Mouse (Mus musculus) ES-CJ7 (cell line): ENCODE measurements around the gene Npw.
"Not testable (repeated sequence)": the region's sequence is repeated elsewhere in the genome, so short reads cannot be mapped to it uniquely, and the experiment has no call there.

ENCODE experiments used
- DNase-seq: peaks from one replicate; pipeline ENCODE4 v3.0.0; 2011; ENCODE audit warnings: low read depth, low spot score

The Npw gene

DNA sequence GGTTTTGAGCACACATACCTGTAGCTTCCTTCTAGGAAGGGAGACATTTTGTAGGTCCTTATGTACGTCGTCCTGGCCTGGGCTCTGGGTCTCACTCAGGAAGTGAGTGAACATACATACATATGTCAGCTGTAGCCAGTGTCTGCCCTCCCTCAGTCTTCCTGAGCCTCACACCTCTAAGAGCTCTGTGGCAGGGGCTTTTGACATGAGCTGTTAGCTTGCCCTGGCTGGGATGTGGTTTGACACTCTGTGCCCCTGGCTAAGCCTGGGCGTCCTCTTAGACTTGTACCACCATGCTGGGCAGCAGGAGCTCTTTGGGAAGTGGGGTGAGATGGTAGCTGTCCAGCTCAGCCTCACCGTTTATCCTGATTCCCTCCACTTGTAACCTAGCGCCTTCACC lies 13.1 kb upstream of the Npw start:
- DNase-seq, result no peak

DNA sequence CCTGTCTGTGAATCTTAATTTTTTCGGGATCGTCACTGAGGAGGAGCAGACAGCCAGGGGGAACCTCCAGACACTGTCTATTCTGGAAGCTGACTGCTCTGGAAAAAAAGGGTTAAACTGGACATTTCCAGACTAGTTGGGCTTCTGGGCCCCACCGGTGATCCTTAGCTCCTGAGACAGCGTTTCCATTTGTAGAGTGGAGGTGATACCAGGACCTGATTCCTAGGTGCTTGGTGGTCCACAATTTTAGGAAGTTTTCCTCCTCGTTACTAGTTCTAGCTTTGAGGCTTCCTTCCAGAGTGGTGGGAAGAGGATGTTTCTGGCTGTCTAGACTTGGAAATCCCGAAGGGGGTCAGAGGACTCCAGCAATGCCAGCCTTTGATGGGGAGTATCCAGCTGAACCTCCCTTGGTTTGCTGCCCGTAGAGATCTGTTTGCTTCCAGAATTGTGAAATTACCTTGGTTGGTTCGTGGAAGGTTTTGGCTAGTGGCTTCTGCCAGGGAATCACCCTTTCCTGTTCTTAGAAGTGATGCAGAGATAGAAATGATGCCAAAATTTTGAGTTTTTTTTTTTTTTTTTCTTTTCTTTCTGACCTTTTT lies 12.1 kb upstream of the Npw start:
- no peak for DNase-seq

- DNase-seq, result peak; percentile 90
Measured at GRCm38 (mm10) chr17:24669545-24670245, 11.4 kb upstream of the Npw start, which contains the start of gene Zfp598. Zfp598 (plus strand) TSS chr17:24669687.

DNA sequence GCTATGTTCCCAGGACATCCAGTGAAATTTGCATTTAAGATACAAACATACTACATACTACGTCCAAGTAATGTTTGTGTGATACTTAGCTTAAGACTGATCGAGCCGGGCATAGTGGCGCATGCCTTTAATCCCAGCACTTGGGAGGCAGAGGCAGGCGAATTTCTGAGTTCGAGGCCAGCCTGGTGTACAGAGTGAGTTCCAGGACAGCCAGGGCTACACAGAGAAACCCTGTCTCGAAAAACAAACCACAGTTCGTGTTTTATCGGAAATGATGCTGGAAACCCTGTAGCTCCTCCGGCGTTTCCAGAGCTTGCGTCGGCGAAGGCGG lies 10.9 kb upstream of the Npw start:
- DNase-seq, result not testable (repeated sequence)

GRCm38 (mm10) chr17:24667416-24667815 lies 9.2 kb upstream of the Npw start:
- peak; percentile 92 for DNase-seq

GRCm38 (mm10) chr17:24667011-24667410 lies 8.8 kb upstream of the Npw start:
- DNase-seq, result not testable (repeated sequence)

GRCm38 (mm10) chr17:24654969-24655368 lies 3.3 kb downstream of the Npw start:
- no peak for DNase-seq

DNA sequence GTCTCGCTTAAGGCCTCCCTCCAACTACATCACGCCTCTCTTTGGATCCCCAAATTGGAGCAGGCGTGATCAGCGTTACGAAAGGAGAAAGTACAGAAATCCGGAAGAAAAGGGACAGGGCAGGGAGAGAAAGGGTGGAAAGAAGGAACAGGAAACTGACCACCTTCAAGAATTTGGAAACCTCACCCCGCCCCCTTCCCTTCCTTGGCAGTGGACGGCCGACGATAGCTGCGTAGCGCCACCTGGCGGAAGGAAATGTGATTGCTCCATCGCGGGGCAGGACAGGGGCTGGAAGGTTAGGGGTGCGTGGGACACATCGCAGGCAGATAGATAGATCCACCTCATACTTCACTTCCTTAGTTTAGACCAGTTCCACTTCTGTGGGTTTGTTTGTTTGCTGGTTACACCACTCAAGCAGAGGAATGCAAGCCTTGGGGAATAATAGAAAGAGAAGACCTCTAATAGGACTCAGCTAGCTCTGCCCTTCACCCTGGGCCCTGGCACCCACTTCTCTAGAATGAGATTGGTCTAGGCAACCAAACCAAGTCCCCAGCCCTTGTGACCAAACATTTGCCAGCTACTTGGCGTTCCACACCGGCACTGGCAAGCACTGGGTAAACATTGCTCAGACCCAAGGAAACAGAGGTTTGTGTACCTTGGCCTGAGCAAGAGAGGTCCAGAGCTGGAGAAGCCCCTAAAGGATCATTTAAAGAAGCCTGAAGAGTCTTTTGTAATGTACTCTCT lies 4.1 kb downstream of the Npw start:
- no peak for DNase-seq

DNA sequence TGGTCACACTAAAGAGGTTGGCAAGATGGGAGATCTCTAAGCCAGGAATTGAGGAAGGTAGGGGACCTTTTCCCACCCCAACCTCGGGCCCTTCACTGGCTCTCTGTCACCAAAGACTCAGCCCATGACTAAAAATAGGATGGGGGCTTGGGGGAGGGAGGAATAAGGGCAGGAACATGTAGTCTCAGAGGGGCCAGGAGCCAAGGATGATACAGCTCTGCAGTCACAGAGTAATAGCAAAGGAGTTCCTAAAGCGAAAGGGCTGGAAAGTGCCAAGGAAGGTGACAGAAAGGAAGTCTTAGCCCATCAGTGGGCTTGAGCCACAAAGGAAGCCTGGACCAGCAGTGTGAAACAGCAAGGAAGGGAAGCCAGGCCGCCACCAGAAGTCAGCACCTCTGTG lies 6.4 kb downstream of the Npw start:
- DNase-seq, result no peak

GRCm38 (mm10) chr17:24650766-24651165 lies 7.5 kb downstream of the Npw start:
- no peak for DNase-seq

DNA sequence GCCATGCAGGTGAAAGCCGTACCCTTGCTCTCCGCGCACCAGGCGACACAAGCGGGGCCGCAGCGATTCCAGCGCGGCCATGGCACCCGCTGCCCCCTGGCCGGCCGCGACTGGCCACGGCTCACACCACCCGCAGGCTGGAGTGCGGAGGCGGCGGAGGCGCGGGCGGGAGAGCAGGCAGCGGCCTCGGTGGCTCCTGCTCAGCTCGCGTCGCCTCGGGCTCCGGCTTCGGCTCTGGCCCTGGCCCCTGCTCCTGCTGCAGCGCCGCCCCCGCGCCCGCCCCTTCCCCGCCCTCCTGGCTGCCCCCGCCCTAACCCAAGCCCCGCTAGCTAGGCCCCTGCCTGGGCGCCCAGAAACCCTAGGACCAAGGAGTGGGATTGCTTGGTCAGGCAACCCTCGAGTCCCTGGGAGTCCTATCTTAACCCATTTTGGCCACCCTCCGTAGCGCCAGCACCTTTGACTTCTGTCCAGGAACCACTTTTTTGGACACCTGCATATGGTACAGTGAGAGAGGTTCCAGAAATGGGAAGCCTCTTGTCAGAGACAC lies 8.1 kb downstream of the Npw start, which contains the start of gene Slc9a3r2:
Gene Slc9a3r2, minus strand, starts transcription at position 258 of the 547 bp plus-strand sequence.
- no peak for DNase-seq

DNA sequence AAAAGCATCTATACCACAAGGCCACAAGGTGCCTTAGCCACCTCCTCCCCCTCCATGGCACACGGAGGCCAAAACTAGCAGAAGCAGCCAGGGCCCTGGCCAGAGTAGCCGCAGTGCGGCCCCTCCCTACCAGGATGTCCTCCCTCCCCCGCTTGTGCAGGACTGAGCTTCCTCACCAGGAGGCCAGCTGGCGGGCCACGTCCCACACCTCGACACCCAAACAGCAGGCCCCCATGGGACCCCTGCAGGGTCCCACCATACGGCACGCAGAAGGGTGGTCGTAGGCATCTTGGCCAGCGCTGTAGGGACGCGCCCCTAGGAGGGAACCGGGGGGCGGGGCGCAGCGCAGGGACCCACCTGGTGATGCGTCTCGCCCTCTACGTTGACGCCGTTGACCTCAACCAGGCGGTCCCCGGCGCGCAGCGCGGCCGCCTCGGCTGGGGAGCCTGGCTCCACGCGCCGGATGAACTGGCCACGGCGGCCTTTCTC lies 8.6 kb downstream of the Npw start:
- no peak for DNase-seq

DNA sequence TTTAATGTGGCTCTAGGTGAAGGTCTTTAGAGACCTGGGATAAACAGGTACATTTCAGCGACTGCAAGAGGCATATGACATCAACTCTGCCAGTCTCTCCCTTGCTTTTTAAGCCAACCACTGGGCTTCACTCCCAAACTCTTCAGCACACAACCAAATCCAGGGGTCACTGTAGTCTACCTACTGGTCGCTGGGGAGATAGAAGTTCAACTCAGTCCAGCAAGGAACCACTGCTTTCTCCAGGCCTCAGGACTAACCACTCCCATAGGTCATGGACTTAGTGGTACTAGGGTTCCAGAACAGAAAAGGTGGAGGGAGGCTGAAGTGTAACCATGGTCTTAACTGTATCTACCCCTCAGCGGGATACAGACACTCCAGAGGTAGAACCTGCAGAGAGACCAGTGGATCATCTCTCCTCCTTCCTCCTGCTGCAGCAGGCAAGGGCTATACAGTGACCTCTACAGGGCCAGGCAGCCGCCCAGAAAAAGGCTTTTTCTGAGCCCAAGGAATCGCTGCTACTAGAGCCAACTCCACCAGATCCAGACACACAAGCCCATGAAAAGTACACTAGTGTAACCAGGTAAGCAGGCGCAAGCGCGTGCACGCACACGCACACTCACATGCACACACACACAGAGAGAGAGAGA lies 9.4 kb downstream of the Npw start:
- DNase-seq, result no peak

DNA sequence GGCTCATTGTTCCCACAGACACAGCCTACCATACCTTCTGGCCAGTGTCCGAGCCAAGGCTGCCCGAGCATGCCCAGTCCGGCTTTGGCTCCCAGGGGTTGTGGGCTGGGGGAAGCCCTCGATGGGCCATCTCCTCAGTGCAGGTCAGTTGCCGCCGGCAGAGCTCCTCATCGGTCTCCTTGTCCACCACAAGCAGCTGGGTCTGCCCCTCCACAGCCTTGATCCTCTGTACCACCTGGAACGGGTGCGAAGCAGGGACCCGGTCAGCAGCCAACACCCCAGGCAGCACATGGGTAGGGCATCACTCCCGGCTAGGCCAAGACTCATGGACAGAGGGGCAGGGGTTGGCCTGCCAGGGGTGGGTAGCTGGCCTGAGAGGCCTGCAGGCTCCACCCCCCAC lies 10.8 kb downstream of the Npw start:
- DNase-seq, result no peak

DNA sequence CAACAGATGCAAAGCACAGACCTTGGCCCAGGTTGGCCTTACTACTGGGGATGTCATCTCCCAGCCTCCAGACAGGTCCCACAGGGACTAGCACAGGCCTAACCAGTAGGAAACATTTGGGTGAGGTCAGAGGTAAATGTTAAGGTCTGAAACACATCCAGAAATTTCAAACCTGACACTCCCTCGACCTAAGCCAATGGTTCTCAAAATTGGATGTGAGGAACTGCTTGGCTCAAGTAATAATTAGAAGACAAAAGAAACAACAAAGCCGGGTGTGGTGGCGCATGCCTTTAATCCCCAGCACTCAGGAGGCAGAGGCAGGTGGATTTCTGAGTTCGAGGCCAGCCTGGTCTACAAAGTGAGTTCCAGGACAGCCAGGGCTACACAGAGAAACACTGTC lies 11.9 kb downstream of the Npw start:
- DNase-seq, result peak; percentile 48

- no peak for DNase-seq
Measured at GRCm38 (mm10) chr17:24645916-24646315, 12.3 kb downstream of the Npw start.

- no peak for DNase-seq
Measured at GRCm38 (mm10) chr17:24644875-24645721, 13.2 kb downstream of the Npw start.

DNA sequence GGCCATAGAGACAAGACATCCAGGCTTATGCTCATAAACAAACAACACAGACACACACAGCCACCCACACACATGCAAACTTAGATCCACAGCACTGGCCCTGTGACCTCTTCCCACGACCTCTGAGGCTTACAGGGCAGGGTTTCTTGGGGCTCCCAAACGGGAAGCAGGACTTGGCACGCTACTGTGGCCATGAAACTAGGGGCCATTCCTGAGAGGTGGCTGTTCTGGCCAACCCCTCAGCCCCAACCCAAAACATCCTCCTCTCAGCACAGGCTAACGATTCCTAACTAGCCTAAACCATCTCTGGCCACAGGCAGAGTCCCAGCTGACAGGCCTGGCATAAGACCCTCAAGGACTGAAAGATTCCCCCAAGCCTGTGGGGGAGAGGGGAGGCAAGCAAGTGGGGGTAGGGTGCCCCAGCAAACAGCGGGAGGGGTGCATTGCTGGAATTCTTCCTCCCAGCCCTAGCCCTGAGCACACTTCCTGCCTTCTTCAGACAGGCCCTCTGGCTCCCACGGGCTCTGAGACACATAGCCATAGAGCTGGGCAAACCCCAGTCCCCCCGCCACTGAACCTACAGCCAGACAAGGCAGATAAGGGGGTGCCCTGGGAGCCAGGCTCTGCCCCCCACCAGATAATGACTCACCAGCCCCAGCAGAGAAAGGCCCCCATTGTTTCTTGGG lies 14.1 kb downstream of the Npw start:
- DNase-seq, result no peak

DNA sequence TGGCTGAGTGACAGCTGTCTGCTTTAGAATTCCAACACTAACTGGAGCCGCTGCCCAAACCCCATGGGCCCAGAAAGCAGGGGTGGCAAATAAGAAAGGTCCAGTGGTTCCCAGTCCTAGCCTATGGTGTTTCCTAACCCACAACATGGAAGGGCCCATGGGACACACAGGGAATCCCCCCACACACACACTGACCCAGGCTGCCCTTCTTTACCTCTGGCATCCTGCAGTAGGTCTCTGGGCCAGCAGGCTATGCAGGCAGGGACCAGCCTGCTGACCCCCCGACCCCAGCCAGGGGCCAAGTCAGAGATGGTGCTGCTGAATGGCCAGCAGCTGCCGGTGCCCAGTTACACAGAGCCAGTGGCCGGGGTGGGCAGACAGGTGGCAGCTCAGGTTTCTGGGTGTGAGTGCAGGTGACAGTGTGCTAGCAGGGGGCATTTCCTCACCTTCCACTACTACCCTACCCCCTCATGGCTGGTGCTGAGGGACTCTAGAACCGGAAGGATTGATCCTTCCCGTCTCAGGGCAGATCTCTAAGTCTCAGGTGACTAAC lies 15.4 kb downstream of the Npw start:
- DNase-seq, result no peak

- DNase-seq, result no peak
Measured at GRCm38 (mm10) chr17:24641944-24642343, 16.3 kb downstream of the Npw start.
